22 mouse cellular contexts compared by ENCODE assay signal in the genomic region with DNA sequence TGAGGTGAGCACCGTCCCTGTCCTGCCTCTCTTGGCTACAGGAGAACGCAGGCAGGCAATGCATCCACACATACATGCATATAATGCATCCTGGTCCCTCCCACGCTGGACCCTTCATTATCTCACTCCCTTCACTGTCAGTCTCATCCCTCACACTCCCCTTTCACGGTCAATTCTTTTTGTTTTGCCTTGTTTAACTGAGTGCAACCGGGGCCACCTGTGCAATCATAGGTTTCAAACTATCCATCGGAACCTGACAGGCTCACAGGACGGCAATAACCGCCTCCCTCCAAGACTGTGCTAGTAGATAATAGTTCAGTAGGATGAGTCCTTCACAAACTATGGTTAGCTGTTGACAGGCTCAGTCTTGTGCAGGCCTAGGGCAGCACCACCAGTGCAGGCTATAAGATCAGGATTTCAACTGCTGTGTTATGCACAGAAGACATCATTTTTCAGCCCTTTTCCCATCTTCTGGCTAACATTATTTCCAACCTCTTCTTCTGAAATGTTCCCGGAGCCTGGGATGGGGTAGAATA.
"Had no signal": no experiment of that assay in that cellular context is flagged by ENCODE, and none has a peak within 500 bp of the region (broad histone marks: within the 10 kb centered on the region; RNA-seq: fewer than 3 reads in every experiment).

No protein-coding gene starts in this region.

- H3K4me3 ChIP-seq: intestine, embryonic 15.5 days; limb, embryonic 12.5 days; limb, embryonic 15.5 days; midbrain, embryonic 13.5 days; neural tube, embryonic 12.5 days; neural tube, embryonic 15.5 days had no signal

- H3K36me3 ChIP-seq: intestine, embryonic 15.5 days; limb, embryonic 12.5 days; limb, embryonic 15.5 days had no signal

- H3K4me2 ChIP-seq: intestine, embryonic 15.5 days; limb, embryonic 12.5 days; limb, embryonic 15.5 days; lung, embryonic 14.5 days; midbrain, embryonic 13.5 days; neural tube, embryonic 12.5 days; neural tube, embryonic 15.5 days had no signal

- H3K27ac ChIP-seq: intestine, embryonic 15.5 days; limb, embryonic 12.5 days; limb, embryonic 15.5 days; macrophage; midbrain, embryonic 13.5 days; neural tube, embryonic 12.5 days; neural tube, embryonic 15.5 days; stomach, postnatal 0 days had no signal

- DNase-seq: kidney, adult 11 months; kidney, adult 8-10 months; kidney, postnatal 10 days; kidney, postnatal 4 days; left cerebral cortex, postnatal 4 days; right cerebral cortex, adult 18-20 months; right cerebral cortex, postnatal 14 days; right cerebral cortex, postnatal 4 days; thymus, adult 2 months; thymus, postnatal 14 days; thymus, postnatal 4 days had no signal

- H3K4me1 ChIP-seq: intestine, embryonic 15.5 days; limb, embryonic 12.5 days; limb, embryonic 15.5 days; midbrain, embryonic 13.5 days; neural tube, embryonic 12.5 days; neural tube, embryonic 15.5 days had no signal

- ATAC-seq: intestine, embryonic 15.5 days; lung, postnatal 0 days; midbrain, embryonic 13.5 days; midbrain, embryonic 16.5 days had no signal

- H3K9ac ChIP-seq: intestine, embryonic 15.5 days; limb, embryonic 12.5 days; limb, embryonic 15.5 days; lung, embryonic 14.5 days; midbrain, embryonic 13.5 days; neural tube, embryonic 12.5 days; neural tube, embryonic 15.5 days had no signal

- H3K27me3 ChIP-seq: intestine, embryonic 15.5 days; limb, embryonic 12.5 days; limb, embryonic 15.5 days; midbrain, embryonic 13.5 days; neural tube, embryonic 12.5 days; neural tube, embryonic 15.5 days had no signal

- H3K9me3 ChIP-seq: intestine, embryonic 15.5 days; limb, embryonic 12.5 days; limb, embryonic 15.5 days; midbrain, embryonic 13.5 days; neural tube, embryonic 12.5 days; neural tube, embryonic 15.5 days had no signal
